Mouse (Mus musculus): ENCODE measurements around the gene Tapbp.

- no peak for TF ChIP-seq POLR2A (IDR thresholded peaks at IDR 0.05; ENCODE audit: borderline replicate concordance, insufficient read depth, low read length)
- no peak for TF ChIP-seq CTCF (IDR thresholded peaks at IDR 0.05; ENCODE audit: borderline replicate concordance, insufficient read depth, low read depth, low read length)
Measured at GRCm38 (mm10) chr17:33899642-33900041, 16.1 kb upstream of the Tapbp start.

All from cerebellum, adult 2 months (tissue).